Mouse (Mus musculus): ENCODE results near the gene Adgrl1. TPM values are rescaled to one million over a fixed set of nuclear protein-coding genes. Genes with fewer than 3 reads are reported as not detected.
"Not testable (repeated sequence)": the region's sequence is repeated elsewhere in the genome, so short reads cannot be mapped to it uniquely, and the experiment has no call there.

Adgrl1 gene
- polyA plus RNA-seq, 1 experiment from 2014 or later: 23.0 TPM

DNA sequence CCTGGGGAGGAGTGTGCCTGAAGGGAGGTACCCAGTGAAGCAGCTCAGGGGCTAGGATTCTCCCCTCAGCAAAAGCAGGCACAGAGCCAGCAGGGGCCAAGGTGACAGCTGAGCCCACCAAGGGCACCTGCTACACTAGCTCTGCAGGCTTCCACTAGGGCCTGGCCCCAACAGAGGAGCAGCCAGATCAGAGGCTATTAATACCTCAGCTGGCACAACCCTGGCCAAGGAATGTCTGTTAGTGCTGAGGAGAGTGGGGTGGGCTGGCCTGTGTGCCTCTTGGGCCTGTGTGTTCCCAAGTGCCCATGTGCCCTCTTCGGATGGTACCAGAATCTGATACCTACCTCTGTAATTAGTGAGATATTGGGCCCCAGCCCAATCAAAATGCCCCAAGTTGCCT lies 80.3 kb downstream of the Adgrl1 start:
- Histone ChIP-seq H3K9ac (ENCODE audit: low read length) (no peak overlapping the region), H3K36me3 (ENCODE audit: control insufficient read depth, insufficient read depth, low read length) (peaks cover 17% of the 10 kb centered on the region), H3K4me2 (ENCODE audit: low read depth, severe bottlenecking) (no peak overlapping the region), H3K9me3 (ENCODE audit: control insufficient read depth, low read length) (no peaks in the 10 kb centered on the region), H3K4me3 (ENCODE audit: low read depth, low read length) (no peak overlapping the region), H3K27me3 (ENCODE audit: control insufficient read depth, insufficient read depth, low read length) (no peaks in the 10 kb centered on the region), H3K27ac (replicated peaks; ENCODE audit: low read depth, low read length) (no peak overlapping the region), H3K4me1 (ENCODE audit: control insufficient read depth, insufficient read depth, low read length) (peaks cover 8% of the 10 kb centered on the region)
- ATAC-seq (ENCODE audit: insufficient number of reproducible peaks, low FRiP score, low TSS enrichment, low read depth): no peak
- 89% methylated on average over 1 of the region's 1 CpGs for WGBS
- DNase-seq (ENCODE audit: low spot score): no peak

DNA sequence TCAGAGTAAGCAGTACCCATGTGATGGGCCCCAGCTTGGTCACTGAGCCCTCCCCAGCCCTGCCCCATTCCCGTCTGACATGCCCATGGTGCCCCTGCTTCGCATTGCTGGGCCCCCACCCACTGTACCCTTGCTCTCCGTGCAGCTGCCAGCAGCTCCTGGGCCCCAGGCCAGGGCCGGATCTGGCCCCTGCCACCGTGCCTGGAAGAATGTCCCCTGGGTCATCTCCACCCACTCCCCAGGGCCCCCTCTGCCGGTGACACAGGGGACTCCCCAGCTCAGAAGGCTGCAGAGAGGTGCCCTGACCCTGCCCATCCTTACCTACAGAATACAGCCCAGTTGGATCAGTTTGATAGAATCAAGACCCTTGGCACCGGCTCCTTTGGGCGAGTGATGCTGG lies 80.9 kb downstream of the Adgrl1 start:
- no peak overlapping the region for H3K27ac ChIP-seq (replicated peaks; ENCODE audit: low read depth, low read length)
- H3K36me3 ChIP-seq (ENCODE audit: control insufficient read depth, insufficient read depth, low read length): peaks cover 17% of the 10 kb centered on the region
- H3K9ac ChIP-seq (ENCODE audit: low read length): no peak overlapping the region
- H3K4me3 ChIP-seq (ENCODE audit: low read depth, low read length): no peak overlapping the region
- no peak for ATAC-seq (ENCODE audit: insufficient number of reproducible peaks, low FRiP score, low TSS enrichment, low read depth)
- H3K27me3 ChIP-seq (ENCODE audit: control insufficient read depth, insufficient read depth, low read length): no peaks in the 10 kb centered on the region
- H3K9me3 ChIP-seq (ENCODE audit: control insufficient read depth, low read length): no peaks in the 10 kb centered on the region
- H3K4me2 ChIP-seq (ENCODE audit: low read depth, severe bottlenecking): no peak overlapping the region
- 79% methylated on average over 8 of the region's 8 CpGs for WGBS
- no peak for DNase-seq (ENCODE audit: low spot score)
- peaks cover 8% of the 10 kb centered on the region for H3K4me1 ChIP-seq (ENCODE audit: control insufficient read depth, insufficient read depth, low read length)

DNA sequence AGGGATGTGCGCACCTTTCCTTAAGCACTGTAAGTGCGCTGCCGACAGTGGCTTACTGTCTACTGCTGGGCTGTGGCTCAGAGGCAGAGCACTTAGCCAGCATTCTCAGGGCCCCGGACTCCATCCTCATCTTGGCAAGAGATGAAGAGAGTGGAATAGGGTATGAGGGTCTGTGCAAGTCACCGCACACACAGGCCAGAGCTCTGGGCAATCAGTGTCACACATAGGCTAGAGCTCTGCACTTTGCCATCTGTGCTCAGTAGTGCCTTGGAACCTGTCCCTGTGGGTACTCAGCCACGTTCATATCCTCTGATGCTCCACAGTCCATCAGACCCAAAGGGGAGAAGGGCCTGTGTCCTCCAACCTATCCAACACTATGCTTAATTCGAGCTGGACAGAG lies 81.6 kb downstream of the Adgrl1 start:
- 97% methylated on average over 7 of the region's 7 CpGs for WGBS
- H3K4me2 ChIP-seq (ENCODE audit: low read depth, severe bottlenecking): no peak overlapping the region
- H3K9ac ChIP-seq (ENCODE audit: low read length): no peak overlapping the region
- H3K27ac ChIP-seq (replicated peaks; ENCODE audit: low read depth, low read length): no peak overlapping the region
- no peak for ATAC-seq (ENCODE audit: insufficient number of reproducible peaks, low FRiP score, low TSS enrichment, low read depth)
- H3K4me3 ChIP-seq (ENCODE audit: low read depth, low read length): no peak overlapping the region
- H3K36me3 ChIP-seq (ENCODE audit: control insufficient read depth, insufficient read depth, low read length): peaks cover 20% of the 10 kb centered on the region
- H3K9me3 ChIP-seq (ENCODE audit: control insufficient read depth, low read length): no peaks in the 10 kb centered on the region
- peaks cover 8% of the 10 kb centered on the region for H3K4me1 ChIP-seq (ENCODE audit: control insufficient read depth, insufficient read depth, low read length)
- no peaks in the 10 kb centered on the region for H3K27me3 ChIP-seq (ENCODE audit: control insufficient read depth, insufficient read depth, low read length)
- DNase-seq (ENCODE audit: low spot score): no peak

DNA sequence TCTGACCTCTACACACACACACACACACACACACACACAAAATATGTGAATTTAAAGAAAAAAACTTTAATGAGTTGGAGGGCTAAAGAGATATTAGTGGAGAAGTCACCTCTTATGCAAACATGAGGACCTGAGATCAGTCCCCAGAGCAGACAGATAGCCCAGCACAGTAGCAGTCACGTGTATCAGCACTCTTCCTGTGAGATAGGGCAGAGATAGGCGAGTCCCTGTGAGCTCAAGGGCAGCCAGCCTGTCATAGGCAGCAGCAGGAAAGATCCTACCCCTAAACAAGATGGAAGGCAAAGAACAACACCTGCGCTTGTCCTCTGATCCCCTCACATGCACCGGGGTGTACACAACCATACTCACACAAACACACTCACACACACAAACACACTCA lies 82.5 kb downstream of the Adgrl1 start:
- no peak overlapping the region for H3K4me2 ChIP-seq (ENCODE audit: low read depth, severe bottlenecking)
- H3K27me3 ChIP-seq (ENCODE audit: control insufficient read depth, insufficient read depth, low read length): no peaks in the 10 kb centered on the region
- H3K27ac ChIP-seq (replicated peaks; ENCODE audit: low read depth, low read length): no peak overlapping the region
- ATAC-seq (ENCODE audit: insufficient number of reproducible peaks, low FRiP score, low TSS enrichment, low read depth) (no peak), DNase-seq (ENCODE audit: low spot score) (no peak)
- H3K9me3 ChIP-seq (ENCODE audit: control insufficient read depth, low read length): no peaks in the 10 kb centered on the region
- peaks cover 1% of the 10 kb centered on the region for H3K4me1 ChIP-seq (ENCODE audit: control insufficient read depth, insufficient read depth, low read length)
- WGBS: 87% methylated on average over 4 of the region's 4 CpGs
- peaks cover 27% of the 10 kb centered on the region for H3K36me3 ChIP-seq (ENCODE audit: control insufficient read depth, insufficient read depth, low read length)
- no peak overlapping the region for H3K4me3 ChIP-seq (ENCODE audit: low read depth, low read length)
- no peak overlapping the region for H3K9ac ChIP-seq (ENCODE audit: low read length)

DNA sequence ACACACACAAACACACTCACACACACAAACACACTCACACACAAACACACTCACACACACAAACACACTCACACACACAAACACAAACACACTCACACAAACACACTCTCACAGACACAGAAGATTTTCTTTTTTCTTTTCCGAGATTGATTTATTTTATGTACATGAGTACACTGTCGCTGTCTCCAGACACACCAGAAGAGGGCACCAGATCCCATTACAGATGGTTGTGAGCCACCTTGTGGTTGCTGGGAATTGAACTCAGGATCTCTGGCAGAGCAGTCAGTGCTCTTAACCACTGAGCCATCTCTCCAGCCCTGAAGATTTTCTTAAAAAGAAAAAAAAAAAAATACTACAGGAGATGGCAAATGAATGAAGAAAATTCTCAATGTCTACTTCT lies 83.3 kb downstream of the Adgrl1 start:
- H3K4me1 ChIP-seq (ENCODE audit: control insufficient read depth, insufficient read depth, low read length); H3K4me3 ChIP-seq (ENCODE audit: low read depth, low read length); H3K27me3 ChIP-seq (ENCODE audit: control insufficient read depth, insufficient read depth, low read length); ATAC-seq (ENCODE audit: insufficient number of reproducible peaks, low FRiP score, low TSS enrichment, low read depth); H3K9ac ChIP-seq (ENCODE audit: low read length); DNase-seq (ENCODE audit: low spot score); H3K27ac ChIP-seq (replicated peaks; ENCODE audit: low read depth, low read length); H3K9me3 ChIP-seq (ENCODE audit: control insufficient read depth, low read length); H3K4me2 ChIP-seq (ENCODE audit: low read depth, severe bottlenecking): not testable (repeated sequence)
- 99% methylated on average over 2 of the region's 2 CpGs for WGBS
- H3K36me3 ChIP-seq (ENCODE audit: control insufficient read depth, insufficient read depth, low read length): peaks cover 27% of the 10 kb centered on the region

DNA sequence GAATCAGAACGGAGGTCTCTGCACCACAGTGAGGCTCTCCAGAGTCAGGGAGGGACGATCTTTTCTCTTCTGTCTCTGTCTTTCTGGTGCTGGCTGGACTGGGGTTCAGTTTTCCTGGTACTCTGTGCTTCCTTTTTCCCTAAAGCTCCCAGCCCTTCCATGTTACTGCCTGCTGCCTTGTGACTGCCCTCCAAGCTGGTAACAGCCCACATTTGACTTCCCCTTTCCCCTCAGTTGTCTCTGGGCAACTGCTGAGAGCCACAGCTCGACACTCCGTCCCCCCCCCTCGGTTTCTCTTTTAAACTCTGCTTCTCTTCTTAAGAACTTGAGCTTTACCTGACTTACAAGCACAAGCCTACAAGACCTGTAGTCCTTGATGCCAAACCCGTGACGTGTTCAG lies 89.3 kb downstream of the Adgrl1 start:
- DNase-seq (ENCODE audit: low spot score) (no peak), ATAC-seq (ENCODE audit: insufficient number of reproducible peaks, low FRiP score, low TSS enrichment, low read depth) (no peak)
- no peaks in the 10 kb centered on the region for H3K4me1 ChIP-seq (ENCODE audit: control insufficient read depth, insufficient read depth, low read length)
- 92% methylated on average over 7 of the region's 7 CpGs for WGBS
- H3K4me3 ChIP-seq (ENCODE audit: low read depth, low read length): no peak overlapping the region
- no peak overlapping the region for H3K9ac ChIP-seq (ENCODE audit: low read length)
- H3K9me3 ChIP-seq (ENCODE audit: control insufficient read depth, low read length): no peaks in the 10 kb centered on the region
- peaks cover 30% of the 10 kb centered on the region for H3K36me3 ChIP-seq (ENCODE audit: control insufficient read depth, insufficient read depth, low read length)
- H3K27me3 ChIP-seq (ENCODE audit: control insufficient read depth, insufficient read depth, low read length): no peaks in the 10 kb centered on the region
- no peak overlapping the region for H3K4me2 ChIP-seq (ENCODE audit: low read depth, severe bottlenecking)
- H3K27ac ChIP-seq (replicated peaks; ENCODE audit: low read depth, low read length): no peak overlapping the region

DNA sequence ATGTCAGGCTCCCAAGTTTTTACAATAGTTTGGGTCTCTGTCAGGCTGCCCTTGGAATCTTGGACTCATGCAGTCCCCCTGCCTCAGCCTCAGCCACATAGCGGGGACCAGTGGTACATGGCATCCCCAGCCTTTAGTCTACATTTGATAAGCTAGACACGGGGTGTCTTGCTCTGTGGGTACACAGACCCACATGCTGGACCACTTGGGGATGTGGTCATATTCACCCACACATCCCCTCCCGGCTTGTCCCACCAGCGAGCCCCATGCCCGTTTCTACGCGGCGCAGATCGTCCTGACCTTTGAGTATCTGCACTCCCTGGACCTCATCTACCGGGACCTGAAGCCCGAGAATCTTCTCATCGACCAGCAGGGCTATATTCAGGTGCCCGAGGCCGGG lies 90.3 kb downstream of the Adgrl1 start:
- no peaks in the 10 kb centered on the region for H3K27me3 ChIP-seq (ENCODE audit: control insufficient read depth, insufficient read depth, low read length)
- no peak overlapping the region for H3K9ac ChIP-seq (ENCODE audit: low read length)
- H3K36me3 ChIP-seq (ENCODE audit: control insufficient read depth, insufficient read depth, low read length): peaks cover 32% of the 10 kb centered on the region
- WGBS: 92% methylated on average over 14 of the region's 14 CpGs
- no peaks in the 10 kb centered on the region for H3K9me3 ChIP-seq (ENCODE audit: control insufficient read depth, low read length)
- H3K4me1 ChIP-seq (ENCODE audit: control insufficient read depth, insufficient read depth, low read length): no peaks in the 10 kb centered on the region
- no peak overlapping the region for H3K27ac ChIP-seq (replicated peaks; ENCODE audit: low read depth, low read length)
- no peak for ATAC-seq (ENCODE audit: insufficient number of reproducible peaks, low FRiP score, low TSS enrichment, low read depth)
- H3K4me2 ChIP-seq (ENCODE audit: low read depth, severe bottlenecking): no peak overlapping the region
- no peak for DNase-seq (ENCODE audit: low spot score)
- H3K4me3 ChIP-seq (ENCODE audit: low read depth, low read length): no peak overlapping the region

Small RNA genes within 50 kb of the gene (microRNA-seq; reads per million reads assigned to microRNA genes)
- gene Gm44330 (not detected), gene Gm44450 (not detected)

Other genes starting within 250 kb of the Adgrl1 start
- gene Gipc1, start 247.4 kb upstream of the Adgrl1 start, polyA plus RNA-seq (2014; fragmentation: Nextera tagmentation; extraction: Ambion mirVana): 163 and 178 TPM in 2 replicates
- 0.59 and 1.6 TPM in 2 replicates for gene Ptger1, start 233.4 kb upstream of the Adgrl1 start, polyA plus RNA-seq (2014; fragmentation: Nextera tagmentation; extraction: Ambion mirVana)
- 28.8 and 30.1 TPM in 2 replicates for gene Pkn1, start 200.9 kb upstream of the Adgrl1 start, polyA plus RNA-seq (2014; fragmentation: Nextera tagmentation; extraction: Ambion mirVana)
- gene Ddx39, start 184.9 kb upstream of the Adgrl1 start, polyA plus RNA-seq (2014; fragmentation: Nextera tagmentation; extraction: Ambion mirVana): 210 and 215 TPM in 2 replicates
- 24.6 and 26.4 TPM in 2 replicates for gene Adgre5, start 158.8 kb upstream of the Adgrl1 start, polyA plus RNA-seq (2014; fragmentation: Nextera tagmentation; extraction: Ambion mirVana)
- gene Gm10644, start 55.1 kb downstream of the Adgrl1 start, polyA plus RNA-seq (2014; fragmentation: Nextera tagmentation; extraction: Ambion mirVana): 0.76 and 0.81 TPM in 2 replicates
- 81.8 and 84.1 TPM in 2 replicates for gene Asf1b, start 55.4 kb downstream of the Adgrl1 start, polyA plus RNA-seq (2014; fragmentation: Nextera tagmentation; extraction: Ambion mirVana)
- gene Prkaca, start 72.9 kb downstream of the Adgrl1 start, polyA plus RNA-seq (2014; fragmentation: Nextera tagmentation; extraction: Ambion mirVana): 145 and 156 TPM in 2 replicates
- 18.9 and 19.0 TPM in 2 replicates for gene Samd1, start 97.6 kb downstream of the Adgrl1 start, polyA plus RNA-seq (2014; fragmentation: Nextera tagmentation; extraction: Ambion mirVana)
- 1.2 and 1.5 TPM in 2 replicates for gene 1700067K01Rik, start 101.4 kb downstream of the Adgrl1 start, polyA plus RNA-seq (2014; fragmentation: Nextera tagmentation; extraction: Ambion mirVana)
- 0.18 and 0.35 TPM in 2 replicates for gene 2210011C24Rik, start 112.1 kb downstream of the Adgrl1 start, polyA plus RNA-seq (2014; fragmentation: Nextera tagmentation; extraction: Ambion mirVana)
- 1.1 and 2.1 TPM in 2 replicates for gene Palm3, start 121.4 kb downstream of the Adgrl1 start, polyA plus RNA-seq (2014; fragmentation: Nextera tagmentation; extraction: Ambion mirVana)
- gene Il27ra, start 142.5 kb downstream of the Adgrl1 start, polyA plus RNA-seq (2014; fragmentation: Nextera tagmentation; extraction: Ambion mirVana): 0.20 and 0.27 TPM in 2 replicates
- not detected in 2 replicates for gene Rln3, start 144.9 kb downstream of the Adgrl1 start, polyA plus RNA-seq (2014; fragmentation: Nextera tagmentation; extraction: Ambion mirVana)
- 1.2 and 1.3 TPM in 2 replicates for gene Gm10643, start 165.0 kb downstream of the Adgrl1 start, polyA plus RNA-seq (2014; fragmentation: Nextera tagmentation; extraction: Ambion mirVana)
- gene Rfx1, start 166.7 kb downstream of the Adgrl1 start, polyA plus RNA-seq (2014; fragmentation: Nextera tagmentation; extraction: Ambion mirVana): 11.9 and 12.9 TPM in 2 replicates
- 13.4 and 15.2 TPM in 2 replicates for gene Dcaf15, start 204.7 kb downstream of the Adgrl1 start, polyA plus RNA-seq (2014; fragmentation: Nextera tagmentation; extraction: Ambion mirVana)
- gene Podnl1, start 225.9 kb downstream of the Adgrl1 start, polyA plus RNA-seq (2014; fragmentation: Nextera tagmentation; extraction: Ambion mirVana): 0.10 and 0.17 TPM in 2 replicates
- 15.2 and 15.7 TPM in 2 replicates for gene Cc2d1a, start 247.8 kb downstream of the Adgrl1 start, polyA plus RNA-seq (2014; fragmentation: Nextera tagmentation; extraction: Ambion mirVana)
- gene 4930432K21Rik, start 247.9 kb downstream of the Adgrl1 start, polyA plus RNA-seq (2014; fragmentation: Nextera tagmentation; extraction: Ambion mirVana): 0.61 and 0.89 TPM in 2 replicates